Mouse (Mus musculus) limb, embryonic 12.5 days (tissue): ENCODE measurements at regions not wholly inside any gene's neighbourhood (a gene's known extent, or its start where the extent isn't known, plus 50 kb on each side); places are given as distances from the start of the nearest gene placed in this dataset.
A peak's percentile ranks its signal among the peaks of the same experiment; 100 is the strongest.

Experiments
- ATAC-seq: fragments of 200-750 bp; cut with Nextera tagmentation; 2 replicates; pipeline ENCODE4 v1.8.0; 2017; ENCODE audit warnings: low read depth, moderate TSS enrichment; ENCODE audit not compliant: insufficient number of reproducible peaks, insufficient read depth, low FRiP score, low TSS enrichment
- H3K27ac ChIP-seq: fragments of 300-500 bp; sonication (generic); 2 replicates; pipeline ENCODE4 v1.5.1; 2016; ENCODE audit warnings: mild to moderate bottlenecking, moderate library complexity
- H3K27me3 ChIP-seq: fragments of 300-500 bp; sonication (generic); 2 replicates; pipeline ENCODE4 v1.6.1; 2016; ENCODE audit warnings: mild to moderate bottlenecking, moderate library complexity
- H3K36me3 ChIP-seq: fragments of 300-500 bp; sonication (generic); 2 replicates; pipeline ENCODE4 v1.6.1; 2016; ENCODE audit warnings: mild to moderate bottlenecking, moderate library complexity
- H3K4me1 ChIP-seq: fragments of 300-500 bp; sonication (generic); replicated peaks from 2 replicates; pipeline ENCODE4 v1.6.1; 2016
- H3K4me2 ChIP-seq: fragments of 300-500 bp; sonication (generic); 2 replicates; pipeline ENCODE4 v1.6.1; 2016; ENCODE audit warnings: mild to moderate bottlenecking, moderate library complexity
- H3K4me3 ChIP-seq: fragments of 300-500 bp; sonication (generic); replicated peaks from 2 replicates; pipeline ENCODE4 v1.5.1; 2016; ENCODE audit warnings: mild to moderate bottlenecking
- H3K9ac ChIP-seq: fragments of 300-500 bp; sonication (generic); replicated peaks from 2 replicates; pipeline ENCODE4 v1.6.1; 2016; ENCODE audit warnings: mild to moderate bottlenecking, moderate library complexity
- H3K9me3 ChIP-seq: fragments of 300-500 bp; sonication (generic); 2 replicates; pipeline ENCODE4 v1.6.1; 2016; ENCODE audit warnings: mild to moderate bottlenecking, moderate library complexity
- WGBS: fragments of 180-500 bp; shearing (Covaris S2); methylation state at CpG from one replicate; pipeline ENCODE4 v1.1.7; 2016; 5-methylcytosine and 5-hydroxymethylcytosine counted together

GRCm38 (mm10) chr15:51574538-51575105 lies 2310.1 kb upstream of the Gm7489 start:
- Histone ChIP-seq H3K4me3 (no peak overlapping the region), H3K9ac (no peak overlapping the region), H3K4me2 (no peak overlapping the region), H3K27ac (no peak overlapping the region), H3K27me3 (no peaks in the 10 kb centered on the region), H3K36me3 (no peaks in the 10 kb centered on the region), H3K9me3 (no peaks in the 10 kb centered on the region), H3K4me1 (no peaks in the 10 kb centered on the region)
- ATAC-seq = no peak
- 82% methylated on average over 8 of the region's 8 CpGs for WGBS

- Histone ChIP-seq H3K4me1 (peaks cover 6% of the 10 kb centered on the region), H3K4me2 (no peak overlapping the region), H3K9ac (no peak overlapping the region), H3K4me3 (no peak overlapping the region), H3K27me3 (no peaks in the 10 kb centered on the region), H3K36me3 (no peaks in the 10 kb centered on the region), H3K9me3 (no peaks in the 10 kb centered on the region), H3K27ac (no peak overlapping the region)
- ATAC-seq = no peak
- WGBS = 89% methylated on average over 1 of the region's 1 CpGs
These were observed 2301.1 kb upstream of the Gm7489 start for GRCm38 (mm10) chr15:51583636-51584035.

- H3K36me3 ChIP-seq = no peaks in the 10 kb centered on the region
- H3K4me2 ChIP-seq = no peak overlapping the region
- no peaks in the 10 kb centered on the region for H3K27me3 ChIP-seq
- no peak overlapping the region for H3K27ac ChIP-seq
- no peak for ATAC-seq
- 86% methylated on average over 5 of the region's 5 CpGs for WGBS
- H3K9ac ChIP-seq = no peak overlapping the region
- H3K4me1 ChIP-seq = 0 out of 2 replicates have a peak, but pooled peaks cover 2% of the 10 kb centered on the region
- H3K4me3 ChIP-seq = no peak overlapping the region
- H3K9me3 ChIP-seq = no peaks in the 10 kb centered on the region
These were observed 2298.6 kb upstream of the Gm7489 start for GRCm38 (mm10) chr15:51586146-51586545.

GRCm38 (mm10) chr15:51591406-51592068 lies 2293.2 kb upstream of the Gm7489 start:
- Histone ChIP-seq H3K36me3 (no peaks in the 10 kb centered on the region), H3K27ac (no peak overlapping the region), H3K27me3 (no peaks in the 10 kb centered on the region), H3K4me2 (peak overlapping the region; percentile 17; the same call in 1 of the 2 replicates), H3K9me3 (no peaks in the 10 kb centered on the region), H3K4me3 (no peak overlapping the region), H3K9ac (no peak overlapping the region), H3K4me1 (peaks cover 16% of the 10 kb centered on the region)
- ATAC-seq = no peak
- 57% methylated on average over 17 of the region's 17 CpGs for WGBS

GRCm38 (mm10) chr15:51592069-51592435 lies 2292.7 kb upstream of the Gm7489 start:
- Histone ChIP-seq H3K4me2 (no peak overlapping the region), H3K9me3 (no peaks in the 10 kb centered on the region), H3K36me3 (no peaks in the 10 kb centered on the region), H3K4me3 (no peak overlapping the region), H3K27ac (no peak overlapping the region), H3K4me1 (peaks cover 16% of the 10 kb centered on the region), H3K27me3 (no peaks in the 10 kb centered on the region), H3K9ac (no peak overlapping the region)
- no peak for ATAC-seq
- 50% methylated on average over 9 of the region's 9 CpGs for WGBS

GRCm38 (mm10) chr15:51592511-51593498 lies 2291.9 kb upstream of the Gm7489 start:
- no peak for ATAC-seq
- Histone ChIP-seq H3K4me2 (no peak overlapping the region), H3K27ac (no peak overlapping the region)

GRCm38 (mm10) chr15:51594060-51594459 lies 2290.6 kb upstream of the Gm7489 start:
- Histone ChIP-seq H3K4me3 (no peak overlapping the region), H3K4me2 (no peak overlapping the region), H3K27ac (no peak overlapping the region), H3K36me3 (no peaks in the 10 kb centered on the region), H3K9me3 (no peaks in the 10 kb centered on the region), H3K27me3 (no peaks in the 10 kb centered on the region), H3K9ac (no peak overlapping the region), H3K4me1 (peaks cover 16% of the 10 kb centered on the region)
- WGBS = 57% methylated on average over 5 of the region's 5 CpGs
- ATAC-seq = no peak

More at GRCm38 (mm10) chr15:51592511-51593498, 2291.9 kb upstream of the Gm7489 start:
- Histone ChIP-seq H3K9me3 (no peaks in the 10 kb centered on the region), H3K27me3 (no peaks in the 10 kb centered on the region), H3K9ac (no peak overlapping the region), H3K36me3 (no peaks in the 10 kb centered on the region), H3K4me1 (peaks cover 16% of the 10 kb centered on the region), H3K4me3 (no peak overlapping the region)
- WGBS = 84% methylated on average over 13 of the region's 13 CpGs

- Histone ChIP-seq H3K4me2 (no peak overlapping the region), H3K4me1 (peaks cover 16% of the 10 kb centered on the region), H3K27ac (no peak overlapping the region), H3K27me3 (no peaks in the 10 kb centered on the region), H3K4me3 (no peak overlapping the region), H3K9me3 (no peaks in the 10 kb centered on the region), H3K9ac (no peak overlapping the region), H3K36me3 (no peaks in the 10 kb centered on the region)
- WGBS = 77% methylated on average over 1 of the region's 1 CpGs
- ATAC-seq = no peak
These were observed 2289.1 kb upstream of the Gm7489 start for GRCm38 (mm10) chr15:51595655-51596054.

GRCm38 (mm10) chr15:51597841-51598240 lies 2286.9 kb upstream of the Gm7489 start:
- H3K27ac ChIP-seq = no peak overlapping the region
- no peak overlapping the region for H3K4me2 ChIP-seq
- no peaks in the 10 kb centered on the region for H3K27me3 ChIP-seq
- H3K4me1 ChIP-seq = 0 out of 2 replicates have a peak, but pooled peaks cover 3% of the 10 kb centered on the region
- no peak overlapping the region for H3K4me3 ChIP-seq
- no peaks in the 10 kb centered on the region for H3K9me3 ChIP-seq
- H3K36me3 ChIP-seq = no peaks in the 10 kb centered on the region
- H3K9ac ChIP-seq = no peak overlapping the region
- ATAC-seq = no peak
- WGBS = 81% methylated on average over 3 of the region's 3 CpGs

- Histone ChIP-seq H3K9me3 (no peaks in the 10 kb centered on the region), H3K36me3 (no peaks in the 10 kb centered on the region), H3K27me3 (no peaks in the 10 kb centered on the region), H3K4me3 (no peak overlapping the region), H3K4me2 (no peak overlapping the region), H3K27ac (no peak overlapping the region), H3K9ac (no peak overlapping the region), H3K4me1 (no peaks in the 10 kb centered on the region)
- no peak for ATAC-seq
- WGBS = 60% methylated on average over 10 of the region's 10 CpGs
These were observed 2283.4 kb upstream of the Gm7489 start for GRCm38 (mm10) chr15:51601128-51601855.

GRCm38 (mm10) chr15:51621455-51621854 lies 2263.3 kb upstream of the Gm7489 start:
- no peaks in the 10 kb centered on the region for H3K27me3 ChIP-seq
- H3K36me3 ChIP-seq = no peaks in the 10 kb centered on the region
- H3K9me3 ChIP-seq = no peaks in the 10 kb centered on the region
- H3K9ac ChIP-seq = no peak overlapping the region
- WGBS = 91% methylated on average over 6 of the region's 6 CpGs
- H3K4me3 ChIP-seq = no peak overlapping the region
- no peak overlapping the region for H3K27ac ChIP-seq
- no peak for ATAC-seq
- H3K4me1 ChIP-seq = peaks cover 3% of the 10 kb centered on the region; the same call in 1 of the 2 replicates
- no peak overlapping the region for H3K4me2 ChIP-seq
